Mouse (Mus musculus): ENCODE measurements around the gene Shc3. TPM values are rescaled to one million over a fixed set of nuclear protein-coding genes. Genes with fewer than 3 reads are reported as not detected.

Gene Shc3
- total RNA-seq, 1 experiment from 2014 or later, result not detected

DNA sequence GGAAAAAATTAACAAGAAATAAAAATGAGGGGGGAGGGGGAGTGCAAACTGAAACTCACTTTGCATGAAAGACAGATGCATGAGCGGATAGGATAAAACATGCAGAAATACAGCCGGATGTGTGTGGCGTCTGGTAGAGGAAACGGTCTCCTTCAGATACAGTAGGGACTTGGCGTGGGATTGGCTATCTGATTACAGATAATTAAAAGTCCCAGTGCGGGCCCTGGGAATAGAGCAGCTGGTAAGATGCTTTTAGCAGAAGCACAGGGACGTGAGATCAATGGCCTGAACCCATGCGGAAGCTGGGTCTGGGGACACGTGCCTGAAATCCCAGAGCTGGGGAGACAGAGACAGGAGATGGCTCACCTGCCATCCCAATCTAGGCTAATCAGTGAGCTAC is 75.5 kb downstream of the Shc3 start:
- no peak for ATAC-seq (replicated peaks; ENCODE audit: insufficient number of reproducible peaks, low FRiP score, low TSS enrichment, poor library complexity, severe bottlenecking)

DNA sequence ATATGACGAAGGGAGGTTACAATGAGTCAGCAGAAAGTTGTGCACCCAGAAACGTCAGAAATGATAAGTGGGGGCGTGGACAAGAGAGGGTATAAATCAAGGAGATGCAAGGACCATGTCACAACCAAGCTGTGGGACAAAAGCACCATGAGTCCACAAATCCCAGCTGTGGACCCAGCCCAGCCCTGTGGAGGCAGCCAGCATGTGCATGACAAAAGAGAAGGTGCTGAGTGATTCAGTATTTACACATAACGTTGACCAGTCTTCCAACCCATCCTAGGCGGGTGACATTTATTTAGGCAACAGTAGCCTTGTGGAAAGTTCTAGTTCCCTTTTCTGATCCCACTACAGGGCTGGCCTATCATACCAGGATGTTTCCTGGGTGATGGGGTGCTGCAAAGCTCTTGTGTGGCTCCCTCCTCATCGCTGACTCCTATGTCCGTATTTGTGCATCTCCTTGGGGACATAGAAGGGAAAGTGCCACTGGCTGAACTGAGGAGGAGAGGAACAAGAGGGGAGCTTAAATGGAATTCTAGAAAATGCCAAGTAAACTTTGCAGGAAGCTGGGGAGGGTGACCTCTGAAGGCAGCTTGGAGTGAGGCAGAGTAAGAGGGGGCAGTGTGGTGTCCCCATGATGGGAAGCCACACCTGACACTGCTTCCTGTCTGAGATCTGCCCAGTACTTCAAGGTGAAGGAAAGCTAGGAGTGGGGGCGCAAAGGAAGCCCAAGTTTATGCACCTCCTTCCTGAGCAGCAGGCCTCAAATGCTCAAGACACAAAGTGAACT is 77.4 kb downstream of the Shc3 start:
- no peak for ATAC-seq (replicated peaks; ENCODE audit: insufficient number of reproducible peaks, low FRiP score, low TSS enrichment, poor library complexity, severe bottlenecking)

- ATAC-seq (replicated peaks; ENCODE audit: insufficient number of reproducible peaks, low FRiP score, low TSS enrichment, poor library complexity, severe bottlenecking), result no peak
Observed at GRCm38 (mm10) chr13:51490195-51490594, 79.0 kb downstream of the Shc3 start.

- ATAC-seq (replicated peaks; ENCODE audit: insufficient number of reproducible peaks, low FRiP score, low TSS enrichment, poor library complexity, severe bottlenecking), result no peak
Observed at GRCm38 (mm10) chr13:51488945-51489344, 80.3 kb downstream of the Shc3 start.

GRCm38 (mm10) chr13:51485291-51485690 is 83.9 kb downstream of the Shc3 start:
- ATAC-seq (replicated peaks; ENCODE audit: insufficient number of reproducible peaks, low FRiP score, low TSS enrichment, poor library complexity, severe bottlenecking), result no peak

- no peak for ATAC-seq (replicated peaks; ENCODE audit: insufficient number of reproducible peaks, low FRiP score, low TSS enrichment, poor library complexity, severe bottlenecking)
Observed at GRCm38 (mm10) chr13:51482786-51483185, 86.4 kb downstream of the Shc3 start.

GRCm38 (mm10) chr13:51480341-51481011 is 88.7 kb downstream of the Shc3 start:
- no peak for ATAC-seq (replicated peaks; ENCODE audit: insufficient number of reproducible peaks, low FRiP score, low TSS enrichment, poor library complexity, severe bottlenecking)

- no peak for ATAC-seq (replicated peaks; ENCODE audit: insufficient number of reproducible peaks, low FRiP score, low TSS enrichment, poor library complexity, severe bottlenecking)
Observed at GRCm38 (mm10) chr13:51479826-51480225, 89.4 kb downstream of the Shc3 start.

- no peak for ATAC-seq (replicated peaks; ENCODE audit: insufficient number of reproducible peaks, low FRiP score, low TSS enrichment, poor library complexity, severe bottlenecking)
Observed at GRCm38 (mm10) chr13:51476991-51477390, 92.2 kb downstream of the Shc3 start.

DNA sequence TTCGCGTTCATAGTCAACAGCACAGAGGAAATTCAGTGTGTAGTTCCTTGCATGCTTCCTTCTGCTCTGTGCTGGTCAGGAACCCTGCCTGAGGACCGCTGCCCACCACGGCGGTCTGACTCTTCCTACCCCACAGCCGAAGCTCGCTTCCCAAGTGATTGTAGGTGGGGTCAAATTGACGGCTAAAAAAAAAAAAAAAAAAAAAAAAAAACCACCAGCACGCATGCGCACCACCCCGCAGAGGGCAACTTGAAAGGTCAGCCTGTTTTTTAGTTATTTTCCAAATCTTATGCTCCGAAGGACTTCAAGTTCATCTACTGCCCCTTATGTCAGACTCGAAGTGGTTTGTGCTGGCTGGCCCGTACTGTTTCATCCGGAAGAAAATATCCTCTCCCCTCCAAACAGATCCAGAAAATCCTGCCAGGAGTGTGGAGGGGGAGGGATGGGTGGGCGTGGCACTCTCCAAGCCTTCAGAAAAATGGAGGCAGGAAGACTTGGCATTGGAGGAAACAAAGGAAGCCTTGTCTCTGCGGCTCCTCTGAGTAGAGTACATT is 100.4 kb downstream of the Shc3 start:
- no peak for ATAC-seq (replicated peaks; ENCODE audit: insufficient number of reproducible peaks, low FRiP score, low TSS enrichment, poor library complexity, severe bottlenecking)

DNA sequence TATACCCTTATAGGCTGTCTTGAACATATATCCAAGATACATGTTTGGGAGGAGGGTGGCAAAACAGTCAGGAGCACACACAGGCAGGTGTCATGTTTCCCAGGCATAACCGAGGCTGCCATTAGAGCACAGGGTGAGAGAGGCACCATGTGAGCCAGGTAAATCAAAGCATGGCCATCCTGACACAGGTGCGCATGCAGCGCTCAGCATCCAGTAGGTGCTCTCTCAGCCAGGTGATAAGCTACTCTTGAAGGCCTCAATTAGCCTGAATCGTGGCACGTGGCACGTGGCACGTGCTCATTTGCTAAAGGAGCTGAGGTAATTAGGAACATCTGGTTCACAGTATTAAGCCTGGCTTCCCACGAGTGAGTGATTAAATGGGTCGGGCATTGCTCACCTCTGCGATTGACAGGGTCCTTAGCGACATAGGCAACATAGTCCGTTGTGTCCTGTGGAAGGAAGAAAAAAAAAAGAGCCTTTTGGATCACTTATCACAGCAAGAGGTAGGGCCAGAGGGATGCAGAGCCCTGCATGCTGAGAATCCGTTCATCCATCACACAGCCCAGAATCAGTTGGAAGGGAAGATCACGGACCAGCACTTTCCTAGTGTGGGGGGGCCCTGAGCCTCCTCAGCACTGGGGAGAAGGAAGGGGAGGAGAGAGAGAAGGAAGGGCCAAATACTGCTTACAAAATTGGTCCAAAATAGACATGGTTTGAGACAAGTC is 102.9 kb downstream of the Shc3 start:
- ATAC-seq (replicated peaks; ENCODE audit: insufficient number of reproducible peaks, low FRiP score, low TSS enrichment, poor library complexity, severe bottlenecking), result no peak

- no peak for ATAC-seq (replicated peaks; ENCODE audit: insufficient number of reproducible peaks, low FRiP score, low TSS enrichment, poor library complexity, severe bottlenecking)
Observed at GRCm38 (mm10) chr13:51464294-51464693, 104.9 kb downstream of the Shc3 start.

DNA sequence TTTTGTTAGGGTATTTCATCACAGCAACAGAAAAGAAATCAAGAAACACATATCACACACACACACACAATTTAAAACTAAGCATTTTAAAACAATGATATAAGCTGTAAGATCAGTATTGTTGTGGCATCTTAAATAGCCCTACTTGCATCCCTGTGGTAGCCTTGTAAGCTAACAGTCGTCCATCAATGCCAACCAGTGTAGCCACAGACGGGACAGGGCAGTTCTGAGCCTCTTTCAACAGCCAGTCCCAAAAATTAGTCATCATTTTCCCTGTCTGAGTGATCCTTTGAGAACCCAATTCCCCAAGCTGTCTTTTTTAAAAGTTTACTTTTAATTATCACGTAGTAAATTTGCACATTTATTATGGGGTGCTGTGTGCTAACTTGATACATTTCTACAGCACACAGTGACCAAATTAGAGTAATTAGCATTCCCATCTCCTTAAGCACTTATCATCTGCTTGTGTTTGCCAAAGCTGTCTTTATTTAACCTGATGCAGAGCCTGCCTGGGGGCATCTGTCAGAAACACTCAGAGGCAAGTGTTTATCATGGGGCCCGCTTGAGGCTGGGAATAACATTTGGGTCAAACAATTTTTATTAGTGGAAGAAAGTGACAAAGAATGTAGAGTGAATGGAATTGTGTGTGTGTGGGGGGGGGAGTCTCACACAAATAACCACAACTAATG is 112.9 kb downstream of the Shc3 start:
- no peak for ATAC-seq (replicated peaks; ENCODE audit: insufficient number of reproducible peaks, low FRiP score, low TSS enrichment, poor library complexity, severe bottlenecking)

DNA sequence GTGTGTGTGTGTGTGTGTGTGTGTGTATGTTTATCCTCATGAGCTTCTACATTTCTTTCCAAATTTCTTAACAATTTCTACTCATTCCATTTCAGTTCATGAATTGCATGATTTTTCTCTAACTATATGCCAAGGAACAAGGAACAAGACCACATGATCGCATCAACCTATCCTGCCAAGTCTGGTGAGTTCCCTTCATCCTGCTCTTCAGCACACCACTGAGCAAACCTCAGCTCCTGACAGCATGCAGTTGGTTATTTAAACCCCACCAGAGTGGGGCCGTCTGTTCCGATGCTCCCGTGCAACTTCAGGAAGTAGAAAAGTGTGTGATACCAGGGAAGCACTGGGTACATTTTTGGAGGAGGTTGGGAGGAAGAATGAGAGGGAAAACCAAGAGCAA is 122.7 kb downstream of the Shc3 start:
- ATAC-seq (replicated peaks; ENCODE audit: insufficient number of reproducible peaks, low FRiP score, low TSS enrichment, poor library complexity, severe bottlenecking), result no peak

GRCm38 (mm10) chr13:51442922-51443321 is 126.3 kb downstream of the Shc3 start:
- ATAC-seq (replicated peaks; ENCODE audit: insufficient number of reproducible peaks, low FRiP score, low TSS enrichment, poor library complexity, severe bottlenecking), result no peak

DNA sequence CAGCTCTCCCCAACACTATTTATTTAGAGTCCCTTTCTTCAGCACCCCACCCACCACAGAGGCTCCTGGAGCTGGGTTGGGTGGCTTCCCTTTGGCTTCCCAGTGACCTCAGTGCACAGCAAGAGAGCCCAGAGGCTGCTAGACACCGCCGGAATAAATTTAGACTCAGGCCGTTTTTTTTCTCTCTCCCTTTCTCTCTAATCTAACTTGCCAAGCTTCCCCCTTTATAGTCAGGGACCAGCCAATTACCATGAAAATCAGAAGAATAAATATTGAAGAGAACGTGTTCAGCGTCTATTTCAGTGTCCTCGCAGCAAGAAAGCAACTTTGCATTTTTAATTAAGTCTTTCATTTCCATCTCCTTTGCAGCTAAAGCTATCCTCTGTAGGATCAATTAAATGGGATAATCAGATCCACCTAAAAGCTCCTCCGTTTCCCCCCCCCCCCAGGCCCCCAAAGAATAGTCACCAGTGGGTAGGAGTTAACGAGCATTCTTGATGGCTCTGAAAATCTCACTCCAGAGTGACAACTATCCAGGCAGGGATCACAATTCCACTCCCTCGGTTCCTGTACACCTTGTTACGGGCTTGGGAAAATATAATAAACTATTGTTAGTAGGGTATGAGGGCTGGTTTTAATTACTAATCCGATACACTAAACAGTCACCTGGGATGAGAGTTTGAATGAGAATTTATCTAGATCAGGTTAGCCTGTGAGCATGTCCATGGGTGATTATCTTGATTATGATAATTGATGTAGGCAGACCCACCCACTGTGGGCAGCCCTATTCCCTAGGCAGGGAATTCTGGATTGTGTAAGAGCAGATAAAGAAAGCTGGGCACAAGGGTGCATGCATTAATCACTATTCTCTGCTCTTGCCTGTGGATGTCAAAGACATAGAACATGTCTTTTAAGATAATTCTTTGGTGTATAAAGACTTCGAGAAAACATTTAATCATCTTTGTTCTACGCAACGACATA is 131.8 kb downstream of the Shc3 start:
- no peak for ATAC-seq (replicated peaks; ENCODE audit: insufficient number of reproducible peaks, low FRiP score, low TSS enrichment, poor library complexity, severe bottlenecking)

DNA sequence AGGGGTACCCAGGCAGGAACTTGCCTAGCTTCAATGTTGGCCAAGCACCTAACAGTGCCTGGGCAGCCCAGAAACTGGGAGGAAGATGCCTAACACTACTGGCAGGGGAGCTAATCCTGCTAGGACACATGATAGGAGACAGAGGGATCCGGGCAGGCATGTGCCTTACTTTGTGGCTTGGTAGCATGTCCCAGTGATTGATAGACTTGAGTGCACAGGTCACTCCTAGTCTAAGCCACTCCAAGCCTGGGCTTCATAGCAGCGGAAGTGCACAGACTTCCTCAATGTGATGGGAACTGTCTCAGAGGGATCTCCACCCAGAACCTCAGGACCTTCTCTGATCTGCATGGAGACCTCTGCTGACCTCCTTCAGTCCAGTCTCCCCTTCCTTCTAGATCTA is 134.1 kb downstream of the Shc3 start:
- no peak for ATAC-seq (replicated peaks; ENCODE audit: insufficient number of reproducible peaks, low FRiP score, low TSS enrichment, poor library complexity, severe bottlenecking)

DNA sequence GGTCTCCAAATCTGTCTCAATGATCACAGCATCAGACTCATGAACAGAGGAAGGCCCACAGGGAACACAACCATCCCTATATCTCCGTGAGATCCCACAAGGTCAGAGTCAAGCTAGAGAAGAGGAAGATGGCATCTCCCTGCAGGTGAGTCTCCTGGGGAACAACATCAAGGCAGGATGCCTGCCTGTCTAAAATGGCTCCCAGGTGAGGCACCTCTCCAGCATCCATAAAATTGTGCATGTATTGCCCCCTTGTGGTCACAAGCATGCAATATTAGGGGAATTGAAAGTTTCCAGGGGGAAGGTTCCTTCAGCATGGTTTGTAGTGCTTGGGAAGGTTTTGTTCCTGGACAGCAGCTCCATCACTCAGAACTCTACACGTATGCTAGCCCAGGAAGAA is 134.8 kb downstream of the Shc3 start:
- no peak for ATAC-seq (replicated peaks; ENCODE audit: insufficient number of reproducible peaks, low FRiP score, low TSS enrichment, poor library complexity, severe bottlenecking)
